Mouse (Mus musculus) lung, embryonic 14.5 days (tissue): ENCODE data around the gene Ccni. TPM values are rescaled to one million over a fixed set of nuclear protein-coding genes. Genes with fewer than 3 reads are reported as not detected.

Experiments
- ATAC-seq: fragments of 200-750 bp; cut with Nextera tagmentation; 2 replicates; pipeline ENCODE4 v1.8.0; 2017; ENCODE audit warnings: mild to moderate bottlenecking, moderate TSS enrichment, moderate library complexity; ENCODE audit not compliant: insufficient read depth
- DNase-seq: peaks from one replicate; pipeline ENCODE4 v3.0.0-alpha.2; 2015
- H3K27ac ChIP-seq: fragments of 300-500 bp; sonication (generic); 2 replicates; pipeline ENCODE4 v1.5.1; 2014; ENCODE audit warnings: low read depth, mild to moderate bottlenecking, moderate library complexity
- H3K27me3 ChIP-seq: fragments of 300-500 bp; sonication (generic); 2 replicates; pipeline ENCODE4 v1.6.1; 2014; ENCODE audit warnings: low read length, control low read depth; ENCODE audit not compliant: insufficient read depth
- H3K36me3 ChIP-seq: fragments of 300-500 bp; sonication (generic); 2 replicates; pipeline ENCODE4 v1.6.1; 2014; ENCODE audit warnings: control low read depth; ENCODE audit not compliant: insufficient read depth
- H3K4me1 ChIP-seq: fragments of 300-500 bp; sonication (generic); 2 replicates; pipeline ENCODE4 v1.6.1; 2014; ENCODE audit warnings: antibody characterized with exemption, control low read depth; ENCODE audit not compliant: insufficient read depth
- H3K4me2 ChIP-seq: fragments of 300-500 bp; sonication (generic); 2 replicates; pipeline ENCODE4 v1.6.1; 2014; ENCODE audit warnings: mild to moderate bottlenecking
- H3K4me3 ChIP-seq: fragments of 300-500 bp; sonication (generic); 2 replicates; pipeline ENCODE4 v1.5.1; 2014; ENCODE audit warnings: low read depth, low read length
- H3K9ac ChIP-seq: fragments of 300-500 bp; sonication (generic); 2 replicates; pipeline ENCODE4 v1.6.1; 2014
- H3K9me3 ChIP-seq: fragments of 300-500 bp; sonication (generic); 2 replicates; pipeline ENCODE4 v1.6.1; 2016; ENCODE audit warnings: low read depth, low read length, control low read depth
- CTCF ChIP-seq: IDR thresholded peaks from 2 replicates; pipeline ENCODE4 v1.5.1; 2016; ENCODE audit warnings: antibody characterized with exemption, low read depth
- WGBS: fragments of 180-500 bp; shearing (Covaris S2); extraction: QIAGEN DNeasy Blood & Tissue Kit; methylation state at CpG from one replicate; pipeline ENCODE4 v1.1.7; 2014; 5-methylcytosine and 5-hydroxymethylcytosine counted together
- polyA plus RNA-seq: library from polyadenylated mRNA; unstranded; fragments of >200 nt; fragmentation: Nextera tagmentation; extraction: Ambion mirVana; gene quantifications from 2 replicates; pipeline ENCODE4 v1.2.1, GENCODE M21; 2014

Gene Ccni
- polyA plus RNA-seq, 1 experiment from 2014 or later = 165 TPM

- H3K4me3 ChIP-seq = no peak overlapping the region
- H3K4me2 ChIP-seq = no peak overlapping the region
- no peaks in the 10 kb centered on the region for H3K4me1 ChIP-seq
- 80% methylated on average over 6 of the region's 6 CpGs for WGBS
- peaks cover 73% of the 10 kb centered on the region for H3K36me3 ChIP-seq
- no peaks in the 10 kb centered on the region for H3K27me3 ChIP-seq
- ATAC-seq = no peak
- no peak for TF ChIP-seq CTCF
- H3K9ac ChIP-seq = no peak overlapping the region
- H3K27ac ChIP-seq = no peak overlapping the region
- DNase-seq = no peak
- H3K9me3 ChIP-seq = no peaks in the 10 kb centered on the region
Measured at GRCm38 (mm10) chr5:93172536-93172935, 33.8 kb downstream of the Ccni start.

GRCm38 (mm10) chr5:93171420-93171819, 34.9 kb downstream of the Ccni start:
- Histone ChIP-seq H3K4me2 (no peak overlapping the region), H3K4me1 (no peaks in the 10 kb centered on the region), H3K36me3 (peaks cover 76% of the 10 kb centered on the region), H3K4me3 (no peak overlapping the region), H3K9ac (no peak overlapping the region), H3K27me3 (no peaks in the 10 kb centered on the region), H3K9me3 (no peaks in the 10 kb centered on the region), H3K27ac (no peak overlapping the region)
- no peak for ATAC-seq
- TF ChIP-seq CTCF = no peak
- no peak for DNase-seq
- 93% methylated on average over 15 of the region's 15 CpGs for WGBS

- Histone ChIP-seq H3K27ac (no peak overlapping the region), H3K36me3 (peaks cover 85% of the 10 kb centered on the region), H3K4me3 (no peak overlapping the region), H3K9ac (no peak overlapping the region), H3K4me2 (no peak overlapping the region), H3K9me3 (no peaks in the 10 kb centered on the region), H3K4me1 (no peaks in the 10 kb centered on the region), H3K27me3 (no peaks in the 10 kb centered on the region)
- no peak for TF ChIP-seq CTCF
- DNase-seq (no peak), ATAC-seq (no peak)
- 90% methylated on average over 6 of the region's 6 CpGs for WGBS
Measured at GRCm38 (mm10) chr5:93168654-93169053, 37.6 kb downstream of the Ccni start.

- peaks cover 84% of the 10 kb centered on the region for H3K36me3 ChIP-seq
Measured at GRCm38 (mm10) chr5:93167919-93168516, 38.3 kb downstream of the Ccni start.

GRCm38 (mm10) chr5:93163541-93163940, 42.8 kb downstream of the Ccni start:
- Histone ChIP-seq H3K4me1 (no peaks in the 10 kb centered on the region), H3K9me3 (no peaks in the 10 kb centered on the region), H3K27ac (no peak overlapping the region), H3K9ac (no peak overlapping the region), H3K4me2 (no peak overlapping the region), H3K27me3 (no peaks in the 10 kb centered on the region), H3K36me3 (peaks cover 85% of the 10 kb centered on the region), H3K4me3 (no peak overlapping the region)
- peak; percentile 75 for TF ChIP-seq CTCF
- 85% methylated on average over 3 of the region's 3 CpGs for WGBS
- ATAC-seq = no peak
- peak; percentile 85 for DNase-seq

More at GRCm38 (mm10) chr5:93167919-93168516, 38.3 kb downstream of the Ccni start:
- ATAC-seq (no peak), DNase-seq (no peak)
- Histone ChIP-seq H3K9me3 (no peaks in the 10 kb centered on the region), H3K4me1 (no peaks in the 10 kb centered on the region), H3K9ac (no peak overlapping the region), H3K27ac (no peak overlapping the region), H3K27me3 (no peaks in the 10 kb centered on the region), H3K4me2 (no peak overlapping the region), H3K4me3 (no peak overlapping the region)
- no peak for TF ChIP-seq CTCF
- 94% methylated on average over 11 of the region's 11 CpGs for WGBS

GRCm38 (mm10) chr5:93154401-93154800, 51.9 kb downstream of the Ccni start:
- no peak overlapping the region for H3K4me3 ChIP-seq
- WGBS = 82% methylated on average over 11 of the region's 11 CpGs
- ATAC-seq (no peak), DNase-seq (no peak)
- peaks cover 41% of the 10 kb centered on the region for H3K36me3 ChIP-seq
- H3K9me3 ChIP-seq = no peaks in the 10 kb centered on the region
- H3K4me1 ChIP-seq = peaks cover 4% of the 10 kb centered on the region; the same call in 1 of the 2 replicates
- no peaks in the 10 kb centered on the region for H3K27me3 ChIP-seq
- no peak overlapping the region for H3K9ac ChIP-seq
- H3K4me2 ChIP-seq = no peak overlapping the region
- H3K27ac ChIP-seq = no peak overlapping the region
- no peak for TF ChIP-seq CTCF

GRCm38 (mm10) chr5:93152451-93152850, 53.8 kb downstream of the Ccni start:
- Histone ChIP-seq H3K4me2 (no peak overlapping the region), H3K4me1 (peaks cover 4% of the 10 kb centered on the region; the same call in 1 of the 2 replicates), H3K27ac (no peak overlapping the region), H3K9me3 (no peaks in the 10 kb centered on the region), H3K27me3 (no peaks in the 10 kb centered on the region), H3K4me3 (no peak overlapping the region), H3K36me3 (peaks cover 28% of the 10 kb centered on the region), H3K9ac (no peak overlapping the region)
- DNase-seq (no peak), ATAC-seq (peak; percentile 33; the same call in 1 of the 2 replicates)
- 81% methylated on average over 4 of the region's 4 CpGs for WGBS
- no peak for TF ChIP-seq CTCF
